Mouse (Mus musculus) MEL (cell line): ENCODE measurements around the gene Spout1.

ENCODE experiments used
- CHD2 ChIP-seq: IDR thresholded peaks from 2 replicates; pipeline ENCODE4 v1.6.1; 2011; ENCODE audit warnings: low read length, improper control_type of control experiment
- CTCF ChIP-seq, 3 experiments: IDR thresholded peaks in 2 of 3; conservative IDR thresholded peaks in 1 of 3; 2 replicates each; pipeline ENCODE4 v1.5.1; 2011 to 2012; ENCODE audit warnings: low read length in 3 of 3, low read depth in 2 of 3, mild to moderate bottlenecking in 2 of 3, improper control_type of control experiment in 1 of 3, inconsistent platforms in 1 of 3, mixed read lengths in 1 of 3, moderate library complexity in 1 of 3; ENCODE audit not compliant: control insufficient read depth in 1 of 3, insufficient read depth in 1 of 3, poor library complexity in 1 of 3, severe bottlenecking in 1 of 3
- GATA1 ChIP-seq: IDR thresholded peaks from 2 replicates; pipeline ENCODE4 v1.6.1; 2011; ENCODE audit warnings: low read depth, low read length, improper control_type of control experiment
- MEF2A ChIP-seq: IDR thresholded peaks from 2 replicates; pipeline ENCODE4 v1.6.1; 2014; ENCODE audit warnings: low read depth, mild to moderate bottlenecking, inconsistent platforms, low read length, improper control_type of control experiment; ENCODE audit not compliant: poor library complexity, insufficient replicate concordance, severe bottlenecking; ENCODE audit errors: extremely low read depth
- NRF1 ChIP-seq: IDR thresholded peaks from 2 replicates; pipeline ENCODE4 v1.6.1; 2014; ENCODE audit warnings: low read depth, mild to moderate bottlenecking, inconsistent platforms, low read length, improper control_type of control experiment, moderate library complexity; ENCODE audit not compliant: poor library complexity, insufficient read depth, severe bottlenecking
- POLR2A ChIP-seq, 2 experiments: IDR thresholded peaks; 2 replicates each; pipeline ENCODE4 v1.6.1; 2011 to 2012; ENCODE audit warnings: low read length in 2 of 2, mild to moderate bottlenecking in 2 of 2, control low read depth in 1 of 2, improper control_type of control experiment in 1 of 2, low read depth in 1 of 2, moderate library complexity in 1 of 2; ENCODE audit not compliant: control insufficient read depth in 1 of 2, insufficient read depth in 1 of 2, poor library complexity in 1 of 2
- RAD21 ChIP-seq: IDR thresholded peaks from 2 replicates; pipeline ENCODE4 v1.6.1; 2011; ENCODE audit warnings: mild to moderate bottlenecking, low read depth, low read length, improper control_type of control experiment
- RCOR1 ChIP-seq: IDR thresholded peaks from 2 replicates; pipeline ENCODE4 v1.6.1; 2012; ENCODE audit warnings: low read depth, mild to moderate bottlenecking, inconsistent platforms, low read length, improper control_type of control experiment
- UBTF ChIP-seq: IDR thresholded peaks from 2 replicates; pipeline ENCODE4 v1.6.1; 2012; ENCODE audit warnings: low read depth, mild to moderate bottlenecking, inconsistent platforms, low read length, improper control_type of control experiment, moderate library complexity, borderline replicate concordance; ENCODE audit not compliant: insufficient read depth
- ZC3H11A ChIP-seq: IDR thresholded peaks from 2 replicates; pipeline ENCODE4 v1.6.1; 2012; ENCODE audit warnings: low read depth, mild to moderate bottlenecking, inconsistent platforms, low read length, improper control_type of control experiment

- TF ChIP-seq RAD21 (no peak), UBTF (no peak), NRF1 (no peak), GATA1 (no peak), CTCF (IDR thresholded peaks at IDR 0.05 in 2 of 3, conservative IDR thresholded peaks at IDR 0.05 in 1 of 3; ENCODE audit: control insufficient read depth in 1 of 3, insufficient read depth in 1 of 3, low read depth in 2 of 3, low read length in 3 of 3, poor library complexity in 1 of 3, severe bottlenecking in 1 of 3) (no peak), MEF2A (no peak), POLR2A (IDR thresholded peaks at IDR 0.05; ENCODE audit: control insufficient read depth in 1 of 2, insufficient read depth in 1 of 2, low read depth in 1 of 2, low read length in 2 of 2, poor library complexity in 1 of 2) (no peak), CHD2 (no peak), ZC3H11A (no peak), RCOR1 (no peak)
Observed at GRCm38 (mm10) chr2:30136458-30136857, 41.8 kb downstream of the Spout1 start.
